Mouse (Mus musculus) forebrain, embryonic 11.5 days (tissue): Measurements from ENCODE around the gene Scube1. TPM values are rescaled to one million over a fixed set of nuclear protein-coding genes. Genes with fewer than 3 reads are reported as not detected.

Experiments
- ATAC-seq: fragments of 200-750 bp; cut with Nextera tagmentation; replicated peaks from 2 replicates; pipeline ENCODE4 v1.8.0; 2017; ENCODE audit warnings: moderate TSS enrichment; ENCODE audit not compliant: low FRiP score
- DNase-seq: peaks from one replicate; pipeline ENCODE4 v3.0.0-alpha.2; 2017; ENCODE audit warnings: low spot score
- H3K27ac ChIP-seq: fragments of 300-500 bp; sonication (generic); 2 replicates; pipeline ENCODE4 v1.5.1; 2014; ENCODE audit warnings: low read depth, low read length
- H3K27me3 ChIP-seq: fragments of 300-500 bp; sonication (generic); 2 replicates; pipeline ENCODE4 v1.6.1; 2014; ENCODE audit warnings: mild to moderate bottlenecking, low read length, mixed read lengths; ENCODE audit not compliant: control insufficient read depth, insufficient read depth
- H3K36me3 ChIP-seq: fragments of 300-500 bp; sonication (generic); 2 replicates; pipeline ENCODE4 v1.6.1; 2014; ENCODE audit warnings: mild to moderate bottlenecking, low read length, moderate library complexity, mixed read lengths; ENCODE audit not compliant: control insufficient read depth, insufficient read depth
- H3K4me1 ChIP-seq: fragments of 300-500 bp; sonication (generic); replicated peaks from 2 replicates; pipeline ENCODE4 v1.6.1; 2014; ENCODE audit warnings: low read length, mixed read lengths; ENCODE audit not compliant: control insufficient read depth, insufficient read depth
- H3K4me2 ChIP-seq: fragments of 300-500 bp; sonication (generic); 2 replicates; pipeline ENCODE4 v1.6.1; 2014; ENCODE audit warnings: low read depth, mild to moderate bottlenecking, low read length, moderate library complexity, mixed read lengths; ENCODE audit not compliant: severe bottlenecking
- H3K4me3 ChIP-seq: fragments of 300-500 bp; sonication (generic); 2 replicates; pipeline ENCODE4 v1.5.1; 2014; ENCODE audit warnings: low read depth, low read length
- H3K9ac ChIP-seq: fragments of 300-500 bp; sonication (generic); 2 replicates; pipeline ENCODE4 v1.6.1; 2014; ENCODE audit warnings: low read length
- H3K9me3 ChIP-seq: fragments of 300-500 bp; sonication (generic); 2 replicates; pipeline ENCODE4 v1.6.1; 2016; ENCODE audit warnings: low read length, mixed read lengths; ENCODE audit not compliant: control insufficient read depth
- WGBS: fragments of 180-500 bp; shearing (Covaris S2); extraction: QIAGEN DNeasy Blood & Tissue Kit; methylation state at CpG from one replicate; pipeline ENCODE4 v1.1.7; 2014; 5-methylcytosine and 5-hydroxymethylcytosine counted together
- polyA plus RNA-seq: library from polyadenylated mRNA; unstranded; fragments of >200 nt; fragmentation: Nextera tagmentation; extraction: Ambion mirVana; gene quantifications from 2 replicates; pipeline ENCODE4 v1.2.1, GENCODE M21; 2014

Gene Scube1
- polyA plus RNA-seq, 1 experiment from 2014 or later: 38.0 TPM

- Histone ChIP-seq H3K9me3 (no peaks in the 10 kb centered on the region), H3K9ac (no peak overlapping the region), H3K27ac (no peak overlapping the region), H3K36me3 (no peaks in the 10 kb centered on the region), H3K27me3 (no peaks in the 10 kb centered on the region), H3K4me1 (peaks cover 4% of the 10 kb centered on the region; the same call in 1 of the 2 replicates), H3K4me2 (peak overlapping the region; percentile 87), H3K4me3 (no peak overlapping the region; the same call in 1 of the 2 replicates)
- 36% methylated on average over 15 of the region's 15 CpGs for WGBS
- DNase-seq (peak; percentile 73), ATAC-seq (0 out of 2 replicates have a peak, but pooled peaks have one; percentile 27)
These were observed 162.1 kb downstream of the Scube1 start for GRCm38 (mm10) chr15:83562626-83563270.

- 64% methylated on average over 5 of the region's 5 CpGs for WGBS
- no peak overlapping the region for H3K4me3 ChIP-seq
- DNase-seq: no peak
- H3K9ac ChIP-seq: no peak overlapping the region
- ATAC-seq: no peak
- no peaks in the 10 kb centered on the region for H3K36me3 ChIP-seq
- H3K4me2 ChIP-seq: no peak overlapping the region
- no peak overlapping the region for H3K27ac ChIP-seq
- H3K27me3 ChIP-seq: no peaks in the 10 kb centered on the region
- no peaks in the 10 kb centered on the region for H3K9me3 ChIP-seq
- H3K4me1 ChIP-seq: peaks cover 4% of the 10 kb centered on the region; the same call in 1 of the 2 replicates
These were observed 163.8 kb downstream of the Scube1 start for GRCm38 (mm10) chr15:83560941-83561477.

GRCm38 (mm10) chr15:83555161-83555974 lies 169.5 kb downstream of the Scube1 start:
- Histone ChIP-seq H3K4me2 (peak overlapping the region; percentile 86), H3K36me3 (no peaks in the 10 kb centered on the region), H3K27ac (peak overlapping the region; percentile 89), H3K9ac (peak overlapping the region; percentile 98), H3K27me3 (no peaks in the 10 kb centered on the region), H3K4me3 (peak overlapping the region; percentile 91), H3K4me1 (no peaks in the 10 kb centered on the region; the same call in 1 of the 2 replicates), H3K9me3 (no peaks in the 10 kb centered on the region)
- ATAC-seq (peak; percentile 90), DNase-seq (peak; percentile 94)
- WGBS: under 1% methylated on average over 66 of the region's 74 CpGs

Other genes starting within 250 kb of the Scube1 start
- gene Ttll1, start 214.1 kb downstream of the Scube1 start, polyA plus RNA-seq: 35.3 and 35.4 TPM in 2 replicates
- gene Bik, start 198.2 kb downstream of the Scube1 start, polyA plus RNA-seq: 2.3 and 2.5 TPM in 2 replicates
- 28.4 and 33.0 TPM in 2 replicates for gene Tspo, start 161.4 kb downstream of the Scube1 start, polyA plus RNA-seq
- 45.7 and 53.1 TPM in 2 replicates for gene Mcat, start 161.2 kb downstream of the Scube1 start, polyA plus RNA-seq
- gene Ttll12, start 129.9 kb downstream of the Scube1 start, polyA plus RNA-seq: 51.8 and 59.5 TPM in 2 replicates
- 39.2 and 40.6 TPM in 2 replicates for gene Mpped1, start 54.4 kb upstream of the Scube1 start, polyA plus RNA-seq